Mouse (Mus musculus): ENCODE results near the gene Lyar. TPM values are rescaled to one million over a fixed set of nuclear protein-coding genes. Genes with fewer than 3 reads are reported as not detected.

Gene Lyar
- polyA plus RNA-seq, 1 experiment from 2014 or later, result 55.7 TPM

DNA sequence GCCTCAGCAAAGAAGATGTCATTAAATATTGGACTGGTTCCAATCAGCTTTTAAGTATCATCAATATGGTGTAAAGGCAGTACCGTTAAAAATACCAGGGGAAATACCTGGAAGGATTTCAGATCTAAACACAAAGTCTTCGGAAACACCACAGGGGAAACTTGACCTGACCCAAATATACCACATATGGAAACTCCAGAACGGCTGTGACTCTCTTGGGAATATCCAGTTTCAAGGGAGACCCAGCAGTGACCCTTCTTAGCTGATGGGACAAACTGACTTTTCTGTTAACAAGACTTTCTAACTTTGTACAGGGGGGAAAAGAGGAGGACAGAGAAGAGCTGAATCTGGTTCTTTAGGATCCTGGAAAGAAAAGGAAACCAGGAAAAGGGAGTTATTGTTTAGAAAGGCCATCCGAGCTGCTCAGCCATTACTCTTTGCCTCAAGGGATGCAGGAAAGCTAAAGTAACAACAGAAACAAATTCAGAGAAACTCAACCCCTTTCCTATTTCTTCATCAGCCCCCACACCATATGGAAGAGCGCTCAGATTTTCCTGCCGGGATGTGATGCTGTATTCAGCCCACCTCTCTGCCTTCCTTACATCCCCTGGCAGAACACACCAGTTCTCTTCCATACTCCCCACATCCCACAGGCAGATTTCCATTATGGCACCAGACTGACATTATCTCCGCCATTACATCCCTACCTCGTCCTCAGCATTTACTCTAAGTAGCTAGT lies 37.9 kb downstream of the Lyar start:
- H3K9me3 ChIP-seq, result no peaks in the 10 kb centered on the region
- ATAC-seq (ENCODE audit: low FRiP score), result no peak

DNA sequence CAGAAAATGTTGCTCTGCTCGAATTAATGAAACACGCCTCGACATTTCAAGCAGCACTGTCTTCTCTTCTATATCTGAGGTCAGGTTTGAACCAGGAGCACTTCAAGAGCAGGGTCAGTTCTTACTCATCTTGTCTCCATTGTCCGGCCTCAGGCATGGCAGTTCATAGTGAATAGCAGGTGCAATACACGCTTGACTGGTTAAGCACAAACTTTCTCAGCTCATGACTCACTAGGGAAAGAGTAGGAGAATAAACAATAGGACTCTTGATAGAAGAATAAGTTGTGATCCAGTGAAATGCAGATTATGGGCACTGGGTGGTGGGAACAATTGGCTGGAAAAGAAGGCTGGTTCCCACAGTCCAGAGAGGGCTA lies 38.5 kb downstream of the Lyar start:
- Histone ChIP-seq H3K9ac (no peak overlapping the region), H3K4me3 (no peak overlapping the region), H3K27ac (no peak overlapping the region), H3K4me1 (replicated peaks) (peaks cover 10% of the 10 kb centered on the region), H3K36me3 (peaks cover 15% of the 10 kb centered on the region), H3K27me3 (0 out of 2 replicates have a peak, but pooled peaks cover 7% of the 10 kb centered on the region), H3K4me2 (no peak overlapping the region), H3K9me3 (no peaks in the 10 kb centered on the region)
- 79% methylated on average over 5 of the region's 5 CpGs for WGBS
- ATAC-seq (ENCODE audit: low FRiP score), result no peak

More for the DNA sequence above, 37.9 kb downstream of the Lyar start:
- Histone ChIP-seq H3K9ac (no peak overlapping the region), H3K4me2 (no peak overlapping the region), H3K27me3 (0 out of 2 replicates have a peak, but pooled peaks cover 7% of the 10 kb centered on the region), H3K27ac (no peak overlapping the region), H3K36me3 (peaks cover 10% of the 10 kb centered on the region), H3K4me1 (replicated peaks) (peaks cover 10% of the 10 kb centered on the region), H3K4me3 (no peak overlapping the region)
- 80% methylated on average over 8 of the region's 8 CpGs for WGBS

DNA sequence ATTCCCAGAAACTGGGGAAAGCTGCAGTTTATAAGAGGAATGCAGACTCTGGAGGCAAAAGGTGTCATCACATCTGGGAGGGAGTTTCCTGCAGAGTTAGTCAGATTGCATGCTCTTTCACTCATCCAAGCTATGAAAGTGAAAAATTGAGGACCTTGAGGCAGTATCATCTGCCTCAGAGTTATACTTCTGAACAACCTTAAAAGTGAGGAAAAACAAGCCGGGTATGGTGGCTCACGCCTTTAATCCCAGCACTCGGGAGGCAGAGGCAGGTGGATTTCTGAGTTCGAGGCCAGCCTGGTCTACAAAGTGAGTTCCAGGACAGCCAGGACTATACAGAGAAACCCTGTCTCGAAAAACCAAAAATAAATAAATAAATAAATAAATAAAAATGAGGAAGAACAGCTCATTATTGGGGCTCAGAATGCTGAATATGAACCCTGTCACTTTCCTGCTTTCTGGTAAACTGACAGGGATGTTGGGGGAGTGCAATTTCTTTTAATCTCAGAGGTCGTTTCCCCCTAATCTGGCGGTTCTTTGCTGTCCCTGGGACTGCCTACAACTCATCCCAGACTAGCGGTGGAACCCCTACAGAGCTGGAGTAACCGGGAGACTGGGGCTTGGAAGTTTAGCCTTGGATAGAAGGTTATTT lies 39.3 kb downstream of the Lyar start:
- whole genome bisulfite sequencing, result 46% methylated on average over 9 of the region's 9 CpGs

DNA sequence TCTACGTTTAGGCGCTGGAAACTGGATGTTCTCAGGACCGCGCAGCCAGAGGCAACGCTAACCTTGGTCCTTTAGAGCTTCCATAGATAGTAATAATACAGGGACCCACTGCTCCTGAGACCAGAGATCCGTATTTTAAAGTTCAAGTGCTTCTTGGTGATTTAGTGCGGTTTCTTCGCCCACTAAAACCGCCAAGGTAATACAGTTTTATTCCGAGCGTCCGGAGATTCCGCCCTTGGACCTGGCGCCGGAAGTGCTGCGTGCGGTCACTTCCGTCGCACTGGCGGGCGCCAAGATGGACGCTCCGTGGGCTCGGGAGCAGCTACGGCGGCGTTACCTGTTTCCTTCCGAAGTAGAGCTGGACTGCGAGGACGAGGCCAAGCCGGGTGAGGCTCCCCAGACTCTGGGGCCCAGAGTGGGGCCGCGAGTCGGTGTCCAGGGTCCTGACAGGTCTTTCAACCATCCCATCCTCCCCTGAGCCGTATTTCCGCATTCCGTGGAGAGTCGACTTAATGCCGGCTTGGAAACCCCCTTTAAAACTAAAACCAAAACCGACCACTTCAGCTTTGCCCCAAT lies 39.9 kb downstream of the Lyar start, which contains the start of gene Tmem128:
Gene Tmem128, plus strand, starts transcription at position 79 of the 576 bp plus-strand sequence.
- Histone ChIP-seq H3K27ac (peak within 1 kb of the TSS; percentile 84), H3K9ac (peak within 1 kb of the TSS; percentile 86), H3K9me3 (no peaks in the 10 kb centered on the region), H3K4me2 (peak within 1 kb of the TSS; percentile 67), H3K27me3 (0 out of 2 replicates have a peak, but pooled peaks cover 7% of the 10 kb centered on the region), H3K4me3 (peak within 1 kb of the TSS; percentile 81), H3K4me1 (replicated peaks) (peaks cover 10% of the 10 kb centered on the region), H3K36me3 (peaks cover 29% of the 10 kb centered on the region)
- WGBS, result under 1% methylated on average over 40 of the region's 40 CpGs
- peak; percentile 80 for ATAC-seq (ENCODE audit: low FRiP score)

More for the DNA sequence above, 39.3 kb downstream of the Lyar start:
- Histone ChIP-seq H3K9ac (peak overlapping the region; percentile 86), H3K36me3 (peaks cover 23% of the 10 kb centered on the region), H3K27me3 (0 out of 2 replicates have a peak, but pooled peaks cover 7% of the 10 kb centered on the region), H3K9me3 (no peaks in the 10 kb centered on the region), H3K27ac (peak overlapping the region; percentile 84), H3K4me1 (replicated peaks) (peaks cover 10% of the 10 kb centered on the region), H3K4me2 (peak overlapping the region; percentile 67), H3K4me3 (peak overlapping the region; percentile 81)
- ATAC-seq (ENCODE audit: low FRiP score), result 0 out of 2 replicates have a peak, but pooled peaks have one; percentile 28

DNA sequence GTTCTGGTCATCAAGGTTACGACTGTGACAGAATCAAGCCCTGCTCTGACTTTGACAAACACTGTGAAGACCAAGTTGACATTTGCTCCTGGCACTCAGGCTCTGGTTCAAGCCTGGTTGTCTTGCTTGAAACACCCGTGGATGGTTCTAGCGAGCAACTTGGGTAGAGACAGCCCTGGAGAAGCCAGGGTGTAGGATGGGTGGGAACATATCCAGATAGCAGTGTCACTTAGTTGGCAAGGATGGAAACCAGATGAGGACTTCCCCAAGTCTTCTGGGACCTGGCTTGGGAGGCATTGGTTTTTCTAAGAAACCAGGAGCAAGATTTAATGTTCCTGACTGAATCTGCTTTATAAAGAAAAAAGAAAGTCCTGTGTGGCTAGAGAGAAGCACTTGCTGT lies 50.7 kb downstream of the Lyar start:
- Histone ChIP-seq H3K27ac (no peak overlapping the region), H3K4me2 (no peak overlapping the region), H3K9me3 (no peaks in the 10 kb centered on the region), H3K4me3 (no peak overlapping the region), H3K27me3 (peaks cover 31% of the 10 kb centered on the region), H3K36me3 (peaks cover 51% of the 10 kb centered on the region), H3K9ac (no peak overlapping the region), H3K4me1 (replicated peaks) (peaks cover 3% of the 10 kb centered on the region; the same call in 1 of the 2 replicates)
- 94% methylated on average over 3 of the region's 3 CpGs for WGBS
- no peak for ATAC-seq (ENCODE audit: low FRiP score)

DNA sequence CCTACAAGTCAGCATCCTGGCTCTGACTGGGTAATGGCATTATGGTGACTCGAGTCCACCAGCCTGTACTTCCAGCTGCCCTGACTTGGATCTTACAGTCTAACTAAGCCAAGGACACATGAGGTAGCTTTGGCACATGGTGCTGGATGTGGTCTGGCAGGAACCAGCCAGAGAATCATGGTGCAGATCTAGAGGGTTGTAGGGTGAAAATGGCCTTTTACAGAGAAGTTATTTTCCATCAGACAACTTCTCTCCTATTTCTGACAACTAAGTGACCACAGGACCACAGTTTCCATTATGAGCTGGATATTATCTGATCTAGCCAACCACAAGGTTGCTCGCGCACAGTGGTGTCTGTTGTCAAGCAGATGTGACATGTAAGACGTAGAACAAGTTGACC lies 53.6 kb downstream of the Lyar start:
- Histone ChIP-seq H3K27ac (no peak overlapping the region), H3K36me3 (peaks cover 26% of the 10 kb centered on the region), H3K9ac (no peak overlapping the region), H3K4me2 (no peak overlapping the region), H3K4me3 (no peak overlapping the region), H3K27me3 (peaks cover 60% of the 10 kb centered on the region), H3K9me3 (no peaks in the 10 kb centered on the region), H3K4me1 (replicated peaks) (peaks cover 23% of the 10 kb centered on the region)
- 89% methylated on average over 4 of the region's 4 CpGs for WGBS
- ATAC-seq (ENCODE audit: low FRiP score), result no peak

DNA sequence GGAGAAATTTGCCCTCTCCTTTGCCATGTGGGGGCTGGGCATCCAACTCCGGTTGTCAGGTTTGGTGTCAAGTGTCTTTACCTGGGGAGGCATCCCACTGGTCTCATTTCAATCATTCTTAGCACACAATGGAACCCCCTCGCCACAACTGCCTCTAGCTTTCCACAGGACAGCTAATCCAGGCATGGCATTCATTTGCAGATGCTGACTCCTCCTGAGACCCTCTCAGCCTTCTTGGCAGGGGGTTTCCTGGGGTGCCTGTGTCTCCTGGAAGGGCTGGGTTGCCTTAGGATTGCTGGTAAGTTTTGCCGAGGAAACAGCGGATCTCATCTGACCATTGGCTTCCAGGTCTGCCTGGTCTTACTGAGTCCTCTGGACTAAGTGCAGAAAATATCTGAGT lies 55.5 kb downstream of the Lyar start, which contains the start of gene Otop1:
Gene Otop1, plus strand, starts transcription at position 202 of the 400 bp plus-strand sequence.
- Histone ChIP-seq H3K4me1 (replicated peaks) (peaks cover 23% of the 10 kb centered on the region), H3K27ac (no peak within 1 kb of the TSS), H3K36me3 (peaks cover 10% of the 10 kb centered on the region), H3K9me3 (no peaks in the 10 kb centered on the region), H3K9ac (peak within 1 kb of the TSS; percentile 46; the same call in 1 of the 2 replicates), H3K27me3 (peaks cover 78% of the 10 kb centered on the region), H3K4me2 (peak within 1 kb of the TSS; percentile 58), H3K4me3 (peak within 1 kb of the TSS; percentile 42)
- no peak for ATAC-seq (ENCODE audit: low FRiP score)
- 2% methylated on average over 4 of the region's 4 CpGs for WGBS

DNA sequence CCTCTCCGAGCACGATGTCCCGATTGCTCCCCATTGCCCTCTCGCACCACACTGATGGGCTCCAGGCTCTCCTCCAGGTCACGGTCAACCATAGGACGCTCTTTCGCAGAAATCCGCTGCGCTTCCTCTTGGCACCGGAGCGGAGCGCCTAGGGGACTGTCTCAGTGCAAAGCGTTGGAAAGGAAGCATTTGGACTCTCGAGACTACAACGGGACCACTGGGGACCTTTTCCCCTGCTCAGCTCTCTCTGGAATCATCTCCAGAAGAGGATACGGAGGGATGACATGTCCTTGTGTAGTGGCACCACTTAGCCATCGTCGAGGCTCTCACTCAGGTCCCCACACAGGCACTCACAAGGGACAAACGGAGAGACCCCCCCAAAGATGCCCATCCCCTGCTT lies 56.2 kb downstream of the Lyar start:
- Histone ChIP-seq H3K4me2 (peak overlapping the region; percentile 58), H3K9ac (peak overlapping the region; percentile 46; the same call in 1 of the 2 replicates), H3K4me1 (replicated peaks) (peaks cover 23% of the 10 kb centered on the region), H3K36me3 (peaks cover 4% of the 10 kb centered on the region), H3K4me3 (peak overlapping the region; percentile 42), H3K27ac (no peak overlapping the region), H3K27me3 (peaks cover 81% of the 10 kb centered on the region), H3K9me3 (no peaks in the 10 kb centered on the region)
- under 1% methylated on average over 19 of the region's 19 CpGs for WGBS
- no peak for ATAC-seq (ENCODE audit: low FRiP score)

DNA sequence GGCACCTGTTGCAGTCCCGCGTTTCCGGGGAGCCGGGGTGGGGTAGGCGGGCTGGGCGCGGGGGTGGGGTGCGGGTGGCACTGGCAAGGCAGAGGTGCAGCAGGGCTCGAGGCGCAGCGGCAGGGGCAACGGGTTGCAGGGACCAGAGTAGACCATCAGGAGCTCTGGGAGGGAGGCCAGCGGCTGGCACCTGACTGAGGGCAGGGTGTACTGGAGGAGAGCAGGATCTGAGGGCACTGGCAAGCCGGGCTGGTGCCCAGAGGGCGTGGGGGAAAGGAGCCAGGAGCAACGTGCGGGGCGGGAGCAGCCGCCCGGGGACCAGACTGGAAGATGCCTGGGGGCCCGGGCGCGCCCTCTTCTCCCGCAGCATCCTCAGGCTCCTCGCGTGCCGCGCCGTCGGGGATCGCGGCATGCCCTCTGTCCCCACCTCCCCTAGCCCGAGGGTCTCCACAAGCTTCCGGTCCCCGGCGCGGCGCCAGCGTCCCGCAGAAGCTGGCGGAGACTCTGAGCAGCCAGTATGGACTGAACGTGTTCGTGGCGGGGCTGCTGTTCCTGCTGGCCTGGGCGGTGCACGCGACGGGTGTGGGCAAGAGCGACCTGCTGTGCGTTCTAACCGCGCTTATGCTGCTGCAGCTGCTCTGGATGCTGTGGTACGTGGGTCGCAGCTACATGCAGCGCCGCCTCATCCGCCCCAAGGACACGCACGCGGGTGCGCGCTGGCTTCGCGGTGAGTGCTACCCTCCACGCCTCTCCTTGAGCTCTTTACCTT lies 57.0 kb downstream of the Lyar start:
- Histone ChIP-seq H3K4me1 (replicated peaks) (peaks cover 23% of the 10 kb centered on the region), H3K27me3 (peaks cover 81% of the 10 kb centered on the region)

DNA sequence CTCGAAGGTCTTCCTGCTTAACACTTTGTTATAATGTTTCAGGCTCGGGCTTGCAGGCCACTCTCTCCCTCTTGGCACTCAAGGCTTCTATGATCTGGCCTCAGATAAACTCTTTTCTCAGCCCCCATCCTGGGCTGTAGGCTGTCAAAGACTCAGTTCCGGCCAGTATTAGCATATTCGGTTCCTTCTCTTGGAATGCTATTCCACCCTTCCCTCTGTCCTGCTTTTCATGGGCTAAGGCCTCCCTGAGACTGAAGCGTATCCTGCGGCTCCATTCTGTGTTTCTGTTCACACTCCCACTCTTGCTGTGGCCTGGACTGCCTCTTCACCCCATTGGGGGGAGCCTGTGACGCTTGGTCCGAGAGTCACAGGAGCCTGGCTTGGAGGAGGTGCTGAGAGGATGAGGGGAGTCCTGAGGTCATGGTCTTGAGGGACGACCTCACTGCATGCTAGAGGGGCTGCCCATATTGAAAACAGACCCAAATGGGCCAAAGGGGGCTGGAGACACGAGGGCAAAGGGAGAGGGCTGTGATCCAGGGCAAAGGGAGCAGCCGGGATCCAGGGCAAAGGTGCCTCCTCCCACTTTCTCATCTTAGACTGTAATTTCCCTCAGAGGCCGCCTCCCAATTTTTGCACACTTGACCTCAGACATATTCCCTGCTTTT lies 57.8 kb downstream of the Lyar start:
- WGBS, result 22% methylated on average over 12 of the region's 12 CpGs
- Histone ChIP-seq H3K27me3 (peaks cover 81% of the 10 kb centered on the region), H3K4me2 (peak overlapping the region; percentile 58), H3K27ac (no peak overlapping the region), H3K9ac (peak overlapping the region; percentile 60; the same call in 1 of the 2 replicates), H3K4me1 (replicated peaks) (peaks cover 23% of the 10 kb centered on the region), H3K4me3 (peak overlapping the region; percentile 42), H3K9me3 (no peaks in the 10 kb centered on the region), H3K36me3 (no peaks in the 10 kb centered on the region)
- ATAC-seq (ENCODE audit: low FRiP score), result 0 out of 2 replicates have a peak, but pooled peaks have one; percentile 22

More for the DNA sequence above, 57.0 kb downstream of the Lyar start:
- Histone ChIP-seq H3K27ac (no peak overlapping the region), H3K9ac (peak overlapping the region; percentile 60), H3K4me2 (peak overlapping the region; percentile 58), H3K4me3 (peak overlapping the region; percentile 42), H3K36me3 (no peaks in the 10 kb centered on the region; the same call in 1 of the 2 replicates), H3K9me3 (no peaks in the 10 kb centered on the region)
- ATAC-seq (ENCODE audit: low FRiP score), result peak; percentile 33
- WGBS, result 1% methylated on average over 65 of the region's 65 CpGs

DNA sequence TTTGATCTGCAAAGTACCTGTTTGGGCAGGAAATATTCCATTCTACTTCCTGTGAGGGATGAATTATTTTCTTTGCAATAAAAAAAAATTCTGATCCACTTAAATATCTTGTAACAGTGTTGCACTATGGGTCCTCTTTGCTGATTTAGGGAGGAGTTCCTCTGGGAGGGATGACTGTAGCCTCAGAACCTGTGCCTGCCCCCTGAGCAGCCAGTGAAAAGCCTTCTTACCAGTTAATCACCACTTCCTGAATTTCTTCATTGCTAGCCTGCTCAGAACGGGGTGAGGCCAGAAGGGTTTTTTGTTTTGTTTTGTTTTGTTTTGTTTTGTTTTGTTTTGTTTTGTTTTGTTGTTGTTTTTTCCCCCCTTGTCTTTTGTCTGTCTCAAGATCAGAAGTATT lies 59.8 kb downstream of the Lyar start:
- Histone ChIP-seq H3K4me1 (replicated peaks) (peaks cover 23% of the 10 kb centered on the region), H3K9ac (no peak overlapping the region), H3K4me2 (no peak overlapping the region), H3K36me3 (no peaks in the 10 kb centered on the region), H3K9me3 (no peaks in the 10 kb centered on the region), H3K27me3 (peaks cover 61% of the 10 kb centered on the region), H3K27ac (no peak overlapping the region), H3K4me3 (no peak overlapping the region)
- ATAC-seq (ENCODE audit: low FRiP score), result no peak
- WGBS, result 59% methylated on average over 1 of the region's 1 CpGs
